Mouse (Mus musculus): Measurements from ENCODE around the gene Tmem232. TPM values are rescaled to one million over a fixed set of nuclear protein-coding genes. Genes with fewer than 3 reads are reported as not detected.
"Not testable (repeated sequence)": the region's sequence is repeated elsewhere in the genome, so short reads cannot be mapped to it uniquely, and the experiment has no call there.

Tmem232 gene
- 1 to 10 TPM; 1.1 to 1.3 TPM for total RNA-seq (2021)
- long read RNA-seq, partial matches to known transcripts, result 0 of 1 reads
- long read RNA-seq, other reads (novel, unspliced or antisense), result 1 of 1 reads

- DNase-seq (ENCODE audit: low spot score in 2 of 2), result peak in 1 of 2 experiments; percentile 22
These were observed at the start of gene Tmem232 for GRCm38 (mm10) chr17:65540441-65541272. Gene Tmem232 (minus strand): TSS chr17:65540782.

GRCm38 (mm10) chr17:65586892-65587291 is 46.3 kb upstream of the Tmem232 start:
- DNase-seq (ENCODE audit: low spot score in 2 of 2), result no peak

GRCm38 (mm10) chr17:65581440-65581839 is 40.9 kb upstream of the Tmem232 start:
- DNase-seq (ENCODE audit: low spot score in 2 of 2), result no peak

GRCm38 (mm10) chr17:65579766-65580165 is 39.2 kb upstream of the Tmem232 start:
- no peak for DNase-seq (ENCODE audit: low spot score in 2 of 2)

- DNase-seq (ENCODE audit: low spot score in 2 of 2), result no peak
These were observed 34.8 kb upstream of the Tmem232 start for GRCm38 (mm10) chr17:65575339-65575738.

- DNase-seq (ENCODE audit: low spot score in 2 of 2), result no peak
These were observed 34.3 kb upstream of the Tmem232 start for GRCm38 (mm10) chr17:65574850-65575249.

GRCm38 (mm10) chr17:65571866-65572265 is 31.3 kb upstream of the Tmem232 start:
- no peak for DNase-seq (ENCODE audit: low spot score in 2 of 2)

GRCm38 (mm10) chr17:65571466-65571865 is 30.9 kb upstream of the Tmem232 start:
- DNase-seq (ENCODE audit: low spot score in 2 of 2), result no peak

- no peak for DNase-seq (ENCODE audit: low spot score in 2 of 2)
These were observed 23.6 kb upstream of the Tmem232 start for GRCm38 (mm10) chr17:65564189-65564588.

GRCm38 (mm10) chr17:65563345-65563744 is 22.8 kb upstream of the Tmem232 start:
- DNase-seq (ENCODE audit: low spot score in 2 of 2), result peak in 1 of 2 experiments; percentile 35

- DNase-seq (ENCODE audit: low spot score in 2 of 2), result peak; percentile 83 to 85
These were observed 22.2 kb upstream of the Tmem232 start for GRCm38 (mm10) chr17:65562761-65563160.

GRCm38 (mm10) chr17:65561361-65562015 is 20.9 kb upstream of the Tmem232 start:
- DNase-seq (ENCODE audit: low spot score in 2 of 2), result no peak

GRCm38 (mm10) chr17:65559273-65559672 is 18.7 kb upstream of the Tmem232 start:
- DNase-seq (ENCODE audit: low spot score in 2 of 2), result peak; percentile 27 to 44

- DNase-seq (ENCODE audit: low spot score in 2 of 2), result no peak
These were observed 18.2 kb upstream of the Tmem232 start for GRCm38 (mm10) chr17:65558788-65559187.

GRCm38 (mm10) chr17:65558217-65558616 is 17.6 kb upstream of the Tmem232 start:
- DNase-seq (ENCODE audit: low spot score in 2 of 2), result peak; percentile 73 to 75

GRCm38 (mm10) chr17:65557212-65557611 is 16.6 kb upstream of the Tmem232 start:
- no peak for DNase-seq (ENCODE audit: low spot score in 2 of 2)

- DNase-seq (ENCODE audit: low spot score in 2 of 2), result no peak
These were observed 16.2 kb upstream of the Tmem232 start for GRCm38 (mm10) chr17:65556798-65557197.

GRCm38 (mm10) chr17:65552426-65552997 is 11.9 kb upstream of the Tmem232 start:
- no peak for DNase-seq (ENCODE audit: low spot score in 2 of 2)

- DNase-seq (ENCODE audit: low spot score in 2 of 2), result no peak
These were observed 9.8 kb upstream of the Tmem232 start for GRCm38 (mm10) chr17:65550357-65550756.

GRCm38 (mm10) chr17:65548698-65549365 is 8.2 kb upstream of the Tmem232 start:
- no peak for DNase-seq (ENCODE audit: low spot score in 2 of 2)

- not testable (repeated sequence) for DNase-seq (ENCODE audit: low spot score in 2 of 2)
These were observed 5.6 kb upstream of the Tmem232 start for GRCm38 (mm10) chr17:65546221-65546620.
